Mouse (Mus musculus) stomach, embryonic 14.5 days (tissue): ENCODE results near the gene Paqr3. TPM values are rescaled to one million over a fixed set of nuclear protein-coding genes. Genes with fewer than 3 reads are reported as not detected.

Source experiments
- polyA plus RNA-seq: library from polyadenylated mRNA; unstranded; fragments of >200 nt; fragmentation: Nextera tagmentation; extraction: Ambion mirVana; gene quantifications from 2 replicates; pipeline ENCODE4 v1.2.1, GENCODE M21; 2014

The Paqr3 gene
- polyA plus RNA-seq, 1 experiment from 2014 or later, result 5.1 TPM

Other genes with a start within 250 kb of the Paqr3 start
- 13.4 and 13.5 TPM in 2 replicates for gene Bmp2k, start 113.9 kb downstream of the Paqr3 start, polyA plus RNA-seq